Mouse (Mus musculus): ENCODE measurements around the gene Plekha1.

- TF ChIP-seq CTCF (conservative IDR thresholded peaks at IDR 0.05 in 1 of 2, IDR thresholded peaks at IDR 0.05 in 1 of 2; ENCODE audit: low read depth in 2 of 2, low read length in 2 of 2) (no peak), POLR2A (IDR thresholded peaks at IDR 0.05; ENCODE audit: low read depth, low read length) (no peak), MAZ (IDR thresholded peaks at IDR 0.05; ENCODE audit: low read depth, low read length) (no peak), E2F4 (IDR thresholded peaks at IDR 0.05; ENCODE audit: insufficient replicate concordance, low read depth, low read length) (no peak), EP300 (IDR thresholded peaks at IDR 0.05; ENCODE audit: low read length) (peak; percentile 63), SMC3 (IDR thresholded peaks at IDR 0.05; ENCODE audit: low read depth, low read length) (no peak; the same call in 1 of the 2 replicates), USF2 (conservative IDR thresholded peaks at IDR 0.05; ENCODE audit: low read depth, low read length) (no peak), TCF12 (IDR thresholded peaks at IDR 0.05; ENCODE audit: low read depth, low read length) (peak; percentile 77)
Measured at GRCm38 (mm10) chr7:130860721-130861142, 4.8 kb upstream of the Plekha1 start.
